In genomic region chrX:7648671-7649304, GRCm38 (mm10) we compare ENCODE assay signal across 1 mouse cellular context.
TF ChIP-seq lines count a peak whose summit lies in the region.

No protein-coding gene starts in this region.

TF ChIP-seq in C2C12, 6 proteins besides CTCF, POLR2A, EP300 and RAD21:
- TF ChIP-seq FOSL1 (IDR thresholded peaks at IDR 0.05; ENCODE audit: insufficient read depth, low read length, poor library complexity, severe bottlenecking) (no peak), MYOD1 (IDR thresholded peaks at IDR 0.05; ENCODE audit: control insufficient read depth, insufficient read length, low read depth) (no peak), USF1 (IDR thresholded peaks at IDR 0.05; ENCODE audit: low read depth) (no peak), MYOG (IDR thresholded peaks at IDR 0.05; ENCODE audit: control insufficient read depth, extremely low read depth, insufficient read length) (no peak), CEBPB (IDR thresholded peaks at IDR 0.05; ENCODE audit: low read depth) (no peak), MAX (IDR thresholded peaks at IDR 0.05) (no peak)
